Mouse (Mus musculus): ENCODE data around the gene Dnlz. TPM values are rescaled to one million over a fixed set of nuclear protein-coding genes. Genes with fewer than 3 reads are reported as not detected.

Dnlz gene
- polyA plus RNA-seq, 1 experiment: 31.5 TPM

GRCm38 (mm10) chr2:26306702-26307101 lies 45.2 kb downstream of the Dnlz start:
- peaks cover 7% of the 10 kb centered on the region for H3K4me1 ChIP-seq (replicated peaks; ENCODE audit: control insufficient read depth, insufficient read depth, low read length)
- DNase-seq: no peak
- H3K4me3 ChIP-seq (ENCODE audit: control insufficient read depth, insufficient read depth, low read length): no peak overlapping the region
- no peaks in the 10 kb centered on the region for H3K36me3 ChIP-seq (ENCODE audit: control insufficient read depth, insufficient read depth, low read length)
- no peaks in the 10 kb centered on the region for H3K27me3 ChIP-seq (ENCODE audit: control insufficient read depth, insufficient read depth, low read length)
- 91% methylated on average over 3 of the region's 3 CpGs for WGBS
- no peak overlapping the region for H3K27ac ChIP-seq (ENCODE audit: control insufficient read depth, insufficient read depth, low read length)
- TF ChIP-seq POLR2A (IDR thresholded peaks at IDR 0.05; ENCODE audit: control insufficient read depth, extremely low read depth, insufficient read depth, low read length, poor library complexity): no peak

- no peak overlapping the region for H3K27ac ChIP-seq (ENCODE audit: control insufficient read depth, insufficient read depth, low read length)
- no peak for TF ChIP-seq POLR2A (IDR thresholded peaks at IDR 0.05; ENCODE audit: control insufficient read depth, extremely low read depth, insufficient read depth, low read length, poor library complexity)
- no peak for TF ChIP-seq CTCF (IDR thresholded peaks at IDR 0.05; ENCODE audit: borderline replicate concordance, control insufficient read depth, extremely low read depth, insufficient read depth, low read length, poor library complexity)
- no peak overlapping the region for H3K4me3 ChIP-seq (ENCODE audit: control insufficient read depth, insufficient read depth, low read length)
- no peaks in the 10 kb centered on the region for H3K4me1 ChIP-seq (replicated peaks; ENCODE audit: control insufficient read depth, insufficient read depth, low read length)
- H3K36me3 ChIP-seq (ENCODE audit: control insufficient read depth, insufficient read depth, low read length): no peaks in the 10 kb centered on the region
- H3K27me3 ChIP-seq (ENCODE audit: control insufficient read depth, insufficient read depth, low read length): no peaks in the 10 kb centered on the region
- WGBS: 98% methylated on average over 2 of the region's 2 CpGs
- DNase-seq: no peak
Observed at GRCm38 (mm10) chr2:26305555-26305954, 46.4 kb downstream of the Dnlz start.

- Histone ChIP-seq H3K27me3 (ENCODE audit: control insufficient read depth, insufficient read depth, low read length) (no peaks in the 10 kb centered on the region), H3K4me3 (ENCODE audit: control insufficient read depth, insufficient read depth, low read length) (no peak overlapping the region), H3K36me3 (ENCODE audit: control insufficient read depth, insufficient read depth, low read length) (no peaks in the 10 kb centered on the region), H3K27ac (ENCODE audit: control insufficient read depth, insufficient read depth, low read length) (no peak overlapping the region), H3K4me1 (replicated peaks; ENCODE audit: control insufficient read depth, insufficient read depth, low read length) (no peaks in the 10 kb centered on the region)
- no peak for TF ChIP-seq POLR2A (IDR thresholded peaks at IDR 0.05; ENCODE audit: control insufficient read depth, extremely low read depth, insufficient read depth, low read length, poor library complexity)
- TF ChIP-seq CTCF (IDR thresholded peaks at IDR 0.05; ENCODE audit: borderline replicate concordance, control insufficient read depth, extremely low read depth, insufficient read depth, low read length, poor library complexity): no peak
- no peak for DNase-seq
- WGBS: 48% methylated on average over 1 of the region's 1 CpGs
Observed at GRCm38 (mm10) chr2:26304711-26305110, 47.2 kb downstream of the Dnlz start.

GRCm38 (mm10) chr2:26302005-26302503 lies 49.9 kb downstream of the Dnlz start:
- peaks cover 3% of the 10 kb centered on the region; the same call in 1 of the 2 replicates for H3K4me1 ChIP-seq (replicated peaks; ENCODE audit: control insufficient read depth, insufficient read depth, low read length)
- no peaks in the 10 kb centered on the region for H3K36me3 ChIP-seq (ENCODE audit: control insufficient read depth, insufficient read depth, low read length)
- no peak for TF ChIP-seq CTCF (IDR thresholded peaks at IDR 0.05; ENCODE audit: borderline replicate concordance, control insufficient read depth, extremely low read depth, insufficient read depth, low read length, poor library complexity)
- TF ChIP-seq POLR2A (IDR thresholded peaks at IDR 0.05; ENCODE audit: control insufficient read depth, extremely low read depth, insufficient read depth, low read length, poor library complexity): no peak
- WGBS: 95% methylated on average over 10 of the region's 10 CpGs
- H3K27me3 ChIP-seq (ENCODE audit: control insufficient read depth, insufficient read depth, low read length): no peaks in the 10 kb centered on the region
- H3K4me3 ChIP-seq (ENCODE audit: control insufficient read depth, insufficient read depth, low read length): no peak overlapping the region
- no peak overlapping the region for H3K27ac ChIP-seq (ENCODE audit: control insufficient read depth, insufficient read depth, low read length)
- no peak for DNase-seq

GRCm38 (mm10) chr2:26300808-26301174 lies 51.1 kb downstream of the Dnlz start:
- no peak overlapping the region for H3K4me3 ChIP-seq (ENCODE audit: control insufficient read depth, insufficient read depth, low read length)
- TF ChIP-seq CTCF (IDR thresholded peaks at IDR 0.05; ENCODE audit: borderline replicate concordance, control insufficient read depth, extremely low read depth, insufficient read depth, low read length, poor library complexity) (peak; percentile 71; the same call in 1 of the 2 replicates), POLR2A (IDR thresholded peaks at IDR 0.05; ENCODE audit: control insufficient read depth, extremely low read depth, insufficient read depth, low read length, poor library complexity) (no peak)
- 3% methylated on average over 3 of the region's 3 CpGs for WGBS

GRCm38 (mm10) chr2:26300161-26300807 lies 51.6 kb downstream of the Dnlz start:
- H3K4me1 ChIP-seq (replicated peaks; ENCODE audit: control insufficient read depth, insufficient read depth, low read length): peaks cover 3% of the 10 kb centered on the region; the same call in 1 of the 2 replicates

More at GRCm38 (mm10) chr2:26300808-26301174, 51.1 kb downstream of the Dnlz start:
- no peak overlapping the region for H3K27ac ChIP-seq (ENCODE audit: control insufficient read depth, insufficient read depth, low read length)
- H3K4me1 ChIP-seq (replicated peaks; ENCODE audit: control insufficient read depth, insufficient read depth, low read length): peaks cover 3% of the 10 kb centered on the region; the same call in 1 of the 2 replicates
- H3K27me3 ChIP-seq (ENCODE audit: control insufficient read depth, insufficient read depth, low read length): no peaks in the 10 kb centered on the region
- peak; percentile 85 for DNase-seq
- H3K36me3 ChIP-seq (ENCODE audit: control insufficient read depth, insufficient read depth, low read length): no peaks in the 10 kb centered on the region

More at GRCm38 (mm10) chr2:26300161-26300807, 51.6 kb downstream of the Dnlz start:
- 90% methylated on average over 5 of the region's 5 CpGs for WGBS
- Histone ChIP-seq H3K4me3 (ENCODE audit: control insufficient read depth, insufficient read depth, low read length) (no peak overlapping the region), H3K27me3 (ENCODE audit: control insufficient read depth, insufficient read depth, low read length) (no peaks in the 10 kb centered on the region), H3K36me3 (ENCODE audit: control insufficient read depth, insufficient read depth, low read length) (no peaks in the 10 kb centered on the region), H3K27ac (ENCODE audit: control insufficient read depth, insufficient read depth, low read length) (no peak overlapping the region)
- DNase-seq: no peak
- no peak for TF ChIP-seq POLR2A (IDR thresholded peaks at IDR 0.05; ENCODE audit: control insufficient read depth, extremely low read depth, insufficient read depth, low read length, poor library complexity)
- no peak for TF ChIP-seq CTCF (IDR thresholded peaks at IDR 0.05; ENCODE audit: borderline replicate concordance, control insufficient read depth, extremely low read depth, insufficient read depth, low read length, poor library complexity)
